Mouse (Mus musculus) liver, embryonic 14.5 days (tissue): ENCODE data around the gene Max. TPM values are rescaled to one million over a fixed set of nuclear protein-coding genes. Genes with fewer than 3 reads are reported as not detected.

Experiments used
- ATAC-seq: fragments of 200-750 bp; cut with Nextera tagmentation; 2 replicates; pipeline ENCODE4 v1.8.0; 2017; ENCODE audit warnings: moderate number of reproducible peaks, mild to moderate bottlenecking, moderate library complexity; ENCODE audit not compliant: insufficient read depth
- DNase-seq, 3 experiments: peaks; one replicate each; pipeline ENCODE4 v3.0.0-alpha.2; 2012 to 2013; ENCODE audit warnings: low read depth in 3 of 3, low spot score in 3 of 3
- H3K27ac ChIP-seq: fragments of 300-500 bp; sonication (generic); 2 replicates; pipeline ENCODE4 v1.5.1; 2014; ENCODE audit warnings: moderate library complexity, mild to moderate bottlenecking, control low read depth, inconsistent platforms
- H3K27me3 ChIP-seq: fragments of 300-500 bp; sonication (generic); 2 replicates; pipeline ENCODE4 v1.6.1; 2014; ENCODE audit warnings: mild to moderate bottlenecking, low read length, moderate library complexity; ENCODE audit not compliant: control insufficient read depth, insufficient read depth
- H3K36me3 ChIP-seq: fragments of 300-500 bp; sonication (generic); replicated peaks from 2 replicates; pipeline ENCODE4 v1.6.1; 2014; ENCODE audit warnings: low read depth; ENCODE audit not compliant: control insufficient read depth, insufficient read depth
- H3K4me1 ChIP-seq, 2 experiments: fragments of 200-500 bp in 1 of 2; fragments of 300-500 bp in 1 of 2; sonication (generic) in 1 of 2; replicated peaks; 2 replicates each; pipeline ENCODE4 v1.6.1; 2012 to 2014; ENCODE audit warnings: antibody characterized with exemption in 1 of 2, inconsistent platforms in 1 of 2, low read length in 1 of 2; ENCODE audit not compliant: control insufficient read depth in 2 of 2, insufficient read depth in 2 of 2
- H3K4me2 ChIP-seq: fragments of 300-500 bp; sonication (generic); 2 replicates; pipeline ENCODE4 v1.6.1; 2014; ENCODE audit warnings: low read depth, mild to moderate bottlenecking, control low read depth, moderate library complexity
- H3K4me3 ChIP-seq, 2 experiments: fragments of 200-500 bp in 1 of 2; fragments of 300-500 bp in 1 of 2; sonication (generic) in 1 of 2; 2 replicates each; pipeline ENCODE4 v1.5.1; 2012 to 2014; ENCODE audit warnings: low read depth in 2 of 2, low read length in 2 of 2, mild to moderate bottlenecking in 2 of 2, control low read depth in 1 of 2, inconsistent platforms in 1 of 2, moderate library complexity in 1 of 2; ENCODE audit not compliant: insufficient read depth in 1 of 2
- H3K9ac ChIP-seq: fragments of 300-500 bp; sonication (generic); replicated peaks from 2 replicates; pipeline ENCODE4 v1.6.1; 2014; ENCODE audit warnings: mild to moderate bottlenecking, control low read depth, moderate library complexity
- H3K9me3 ChIP-seq: fragments of 300-500 bp; sonication (generic); 2 replicates; pipeline ENCODE4 v1.6.1; 2016; ENCODE audit warnings: low read length, mixed read lengths; ENCODE audit not compliant: control insufficient read depth
- CTCF ChIP-seq: IDR thresholded peaks from 2 replicates; pipeline ENCODE4 v1.5.1; 2016; ENCODE audit warnings: antibody characterized with exemption, low read depth, control low read depth
- EP300 ChIP-seq: IDR thresholded peaks from 2 replicates; pipeline ENCODE4 v1.6.1; 2016; ENCODE audit warnings: antibody characterized with exemption, low read depth
- WGBS: fragments of 180-500 bp; shearing (Covaris S2); extraction: QIAGEN DNeasy Blood & Tissue Kit; methylation state at CpG from one replicate; pipeline ENCODE4 v1.1.7; 2014; ENCODE audit not compliant: insufficient replicate concordance; 5-methylcytosine and 5-hydroxymethylcytosine counted together
- polyA plus RNA-seq, 2 experiments: library from polyadenylated mRNA; depleted of rRNA in 1 of 2; stranded (reverse) in 1 of 2; unstranded in 1 of 2; fragments of >200 nt; fragmentation: Nextera tagmentation in 1 of 2; extraction: Ambion mirVana in 1 of 2; gene quantifications; 2 replicates each; pipeline versions ENCODE4 v1.2.1 to v1.2.3; 2012 to 2014

The Max gene
- polyA plus RNA-seq, 2 experiments, result 26.2 to 27.5 TPM

- H3K36me3 ChIP-seq, result peaks cover 56% of the 10 kb centered on the region
- WGBS, result 85% methylated on average over 6 of the region's 6 CpGs
- H3K9ac ChIP-seq, result no peak overlapping the region
- no peaks in the 10 kb centered on the region for H3K27me3 ChIP-seq
- ATAC-seq (no peak), DNase-seq (no peak)
- H3K27ac ChIP-seq, result no peak overlapping the region
- H3K4me1 ChIP-seq, result peaks cover 21 to 22% of the 10 kb centered on the region in 2 experiments
- H3K4me3 ChIP-seq, result no peak overlapping the region
- TF ChIP-seq CTCF (no peak), EP300 (no peak)
- H3K9me3 ChIP-seq, result no peaks in the 10 kb centered on the region
- H3K4me2 ChIP-seq, result no peak overlapping the region
These were observed 24.0 kb downstream of the Max start for GRCm38 (mm10) chr12:76938013-76938412.

GRCm38 (mm10) chr12:76936211-76936610 is 25.8 kb downstream of the Max start:
- Histone ChIP-seq H3K27ac (no peak overlapping the region), H3K27me3 (no peaks in the 10 kb centered on the region), H3K4me1 (peaks cover 9 to 16% of the 10 kb centered on the region in 2 experiments), H3K4me2 (no peak overlapping the region), H3K9me3 (no peaks in the 10 kb centered on the region), H3K4me3 (no peak overlapping the region), H3K36me3 (peaks cover 47% of the 10 kb centered on the region), H3K9ac (no peak overlapping the region)
- DNase-seq (no peak), ATAC-seq (no peak)
- TF ChIP-seq CTCF, result no peak
- no peak for TF ChIP-seq EP300
- 88% methylated on average over 10 of the region's 10 CpGs for WGBS

DNA sequence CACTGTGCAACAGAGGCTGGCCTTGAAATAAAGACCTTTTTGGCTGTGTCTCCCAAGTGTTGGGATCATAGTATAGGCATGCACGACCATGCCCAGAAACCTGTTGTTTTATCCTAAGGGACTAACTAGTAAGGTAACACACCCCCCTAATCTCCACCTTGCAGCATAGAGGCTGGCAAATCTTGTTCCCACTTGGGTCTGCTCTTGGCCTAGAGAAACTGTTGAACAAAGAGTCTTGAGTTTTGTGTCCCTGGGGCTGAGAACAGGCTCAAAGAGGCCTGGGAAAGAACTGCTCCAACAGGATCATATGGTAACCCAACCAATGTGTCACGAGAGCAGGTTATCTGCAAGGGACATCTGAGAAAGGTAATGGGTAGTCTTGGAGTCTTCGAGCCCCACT is 27.6 kb downstream of the Max start:
- Histone ChIP-seq H3K4me1 (peaks cover 13 to 26% of the 10 kb centered on the region in 2 experiments), H3K9me3 (no peaks in the 10 kb centered on the region), H3K27ac (no peak overlapping the region), H3K4me3 (no peak overlapping the region), H3K4me2 (no peak overlapping the region), H3K9ac (no peak overlapping the region), H3K36me3 (peaks cover 30% of the 10 kb centered on the region), H3K27me3 (no peaks in the 10 kb centered on the region)
- no peak for ATAC-seq
- whole genome bisulfite sequencing, result 69% methylated on average over 3 of the region's 3 CpGs
- no peak for TF ChIP-seq CTCF
- TF ChIP-seq EP300, result no peak
- DNase-seq, result no peak

- Histone ChIP-seq H3K4me1 (peaks cover 13 to 27% of the 10 kb centered on the region in 2 experiments), H3K9me3 (no peaks in the 10 kb centered on the region), H3K27me3 (no peaks in the 10 kb centered on the region), H3K9ac (no peak overlapping the region), H3K27ac (no peak overlapping the region), H3K4me2 (no peak overlapping the region), H3K4me3 (no peak overlapping the region), H3K36me3 (peaks cover 13% of the 10 kb centered on the region)
- 83% methylated on average over 6 of the region's 6 CpGs for WGBS
- ATAC-seq (no peak), DNase-seq (no peak)
- TF ChIP-seq EP300 (no peak), CTCF (no peak)
These were observed 29.3 kb downstream of the Max start for GRCm38 (mm10) chr12:76932688-76933060.

DNA sequence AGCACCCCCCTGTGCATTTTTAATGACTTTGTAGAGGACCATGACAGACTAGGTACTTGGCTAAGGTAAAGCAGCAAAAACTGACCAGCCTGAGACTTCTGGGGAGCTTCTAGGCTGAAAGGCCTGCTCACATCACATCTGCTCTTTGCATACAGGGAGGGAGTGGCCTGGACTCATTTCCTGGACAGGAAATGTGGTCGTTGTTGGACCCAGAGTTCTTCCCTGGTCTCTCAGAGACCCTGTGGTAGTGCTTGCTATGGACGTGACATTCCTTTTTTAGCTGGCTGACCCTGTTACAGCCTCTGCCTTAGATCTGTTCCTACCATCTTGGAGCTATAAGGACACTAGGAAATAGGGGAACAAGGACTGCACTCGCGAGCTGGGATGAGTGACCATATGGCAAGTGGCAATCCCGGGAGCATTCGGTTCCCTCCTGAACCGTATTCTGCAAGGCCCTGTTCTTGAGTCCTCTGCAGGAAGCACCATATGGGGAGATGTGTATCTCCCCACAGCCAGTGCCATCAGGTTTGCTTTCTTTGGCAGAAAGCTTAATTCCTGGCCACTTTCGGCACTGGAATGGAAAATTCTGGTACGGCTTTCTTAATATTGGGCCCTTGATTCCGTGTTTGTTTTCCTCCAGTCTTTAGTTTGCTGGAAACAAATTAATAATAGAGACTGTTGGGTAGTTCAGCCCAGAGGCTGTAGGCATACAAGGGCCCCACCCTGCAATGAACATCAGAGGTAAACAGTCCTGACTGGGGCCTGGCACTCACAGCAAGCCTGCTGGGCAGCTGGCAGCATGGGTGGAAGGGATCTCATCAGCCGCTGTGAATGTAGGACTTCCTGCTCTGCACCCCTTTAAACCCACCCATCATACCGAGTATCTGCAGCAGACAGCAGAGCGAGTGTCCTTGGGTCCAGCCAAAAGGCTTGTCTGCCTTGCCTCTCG is 30.0 kb downstream of the Max start:
- Histone ChIP-seq H3K27ac (no peak overlapping the region), H3K9ac (no peak overlapping the region)
- TF ChIP-seq EP300 (no peak), CTCF (no peak)

More for the DNA sequence above, 30.0 kb downstream of the Max start:
- Histone ChIP-seq H3K4me3 (no peak overlapping the region), H3K27me3 (no peaks in the 10 kb centered on the region), H3K9me3 (no peaks in the 10 kb centered on the region), H3K36me3 (peaks cover 8% of the 10 kb centered on the region), H3K4me2 (no peak overlapping the region), H3K4me1 (peaks cover 13 to 27% of the 10 kb centered on the region in 2 experiments)
- DNase-seq (no peak), ATAC-seq (no peak)
- 65% methylated on average over 14 of the region's 14 CpGs for WGBS
